Mouse (Mus musculus): ENCODE results near the gene Thra. TPM values are rescaled to one million over a fixed set of nuclear protein-coding genes. Genes with fewer than 3 reads are reported as not detected.

The Thra gene
- polyA plus RNA-seq, 1 experiment from 2014 or later: 41.5 TPM

GRCm38 (mm10) chr11:98788550-98789218 lies 48.2 kb downstream of the Thra start:
- peak overlapping the region; percentile 67; the same call in 1 of the 2 replicates for H3K9ac ChIP-seq (ENCODE audit: low read depth, low read length)
- peak overlapping the region; percentile 76 for H3K27ac ChIP-seq (ENCODE audit: low read length)
- ATAC-seq: peak; percentile 76
- H3K4me1 ChIP-seq (ENCODE audit: control insufficient read depth, insufficient read depth, low read length): peaks cover 33% of the 10 kb centered on the region
- H3K9me3 ChIP-seq (ENCODE audit: control insufficient read depth, low read length): no peaks in the 10 kb centered on the region
- WGBS: 11% methylated on average over 18 of the region's 18 CpGs
- no peaks in the 10 kb centered on the region for H3K27me3 ChIP-seq (replicated peaks; ENCODE audit: control insufficient read depth, insufficient read depth, low read length)
- H3K36me3 ChIP-seq (ENCODE audit: control insufficient read depth, insufficient read depth, low read length): no peaks in the 10 kb centered on the region
- peak overlapping the region; percentile 86 for H3K4me2 ChIP-seq (ENCODE audit: low read depth, low read length)
- peak overlapping the region; percentile 56 for H3K4me3 ChIP-seq (ENCODE audit: low read length)

GRCm38 (mm10) chr11:98789219-98789807 lies 48.9 kb downstream of the Thra start:
- Histone ChIP-seq H3K4me3 (ENCODE audit: low read length) (peak overlapping the region; percentile 56), H3K9ac (ENCODE audit: low read depth, low read length) (peak overlapping the region; percentile 67), H3K27me3 (replicated peaks; ENCODE audit: control insufficient read depth, insufficient read depth, low read length) (no peaks in the 10 kb centered on the region), H3K4me1 (ENCODE audit: control insufficient read depth, insufficient read depth, low read length) (peaks cover 31% of the 10 kb centered on the region), H3K9me3 (ENCODE audit: control insufficient read depth, low read length) (no peaks in the 10 kb centered on the region), H3K36me3 (ENCODE audit: control insufficient read depth, insufficient read depth, low read length) (no peaks in the 10 kb centered on the region), H3K4me2 (ENCODE audit: low read depth, low read length) (peak overlapping the region; percentile 86), H3K27ac (ENCODE audit: low read length) (peak overlapping the region; percentile 76)
- WGBS: under 1% methylated on average over 25 of the region's 25 CpGs
- 0 out of 2 replicates have a peak, but pooled peaks have one; percentile 16 for ATAC-seq

DNA sequence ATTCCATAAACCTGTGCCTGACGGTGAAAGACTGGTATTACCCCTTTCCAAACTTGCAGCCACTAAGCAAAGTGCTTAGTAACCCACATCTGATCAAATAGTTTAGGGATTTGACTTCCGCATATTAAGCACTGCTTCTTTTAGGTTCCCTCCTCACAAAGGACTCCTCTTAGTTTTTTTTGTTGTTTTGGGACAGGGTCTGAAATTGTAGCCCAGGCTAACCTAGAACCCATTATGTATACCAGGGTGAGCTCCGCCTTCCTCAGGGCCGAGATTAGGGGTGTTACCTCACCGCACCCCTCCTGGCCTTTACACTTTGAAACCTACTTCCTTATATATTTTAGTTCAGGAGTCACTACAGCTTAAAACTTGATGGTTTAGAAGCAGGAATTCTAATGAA lies 49.4 kb downstream of the Thra start:
- H3K36me3 ChIP-seq (ENCODE audit: control insufficient read depth, insufficient read depth, low read length): no peaks in the 10 kb centered on the region
- 32% methylated on average over 5 of the region's 5 CpGs for WGBS
- H3K27me3 ChIP-seq (replicated peaks; ENCODE audit: control insufficient read depth, insufficient read depth, low read length): no peaks in the 10 kb centered on the region
- peaks cover 31% of the 10 kb centered on the region for H3K4me1 ChIP-seq (ENCODE audit: control insufficient read depth, insufficient read depth, low read length)
- peak overlapping the region; percentile 86 for H3K4me2 ChIP-seq (ENCODE audit: low read depth, low read length)
- peak overlapping the region; percentile 67 for H3K9ac ChIP-seq (ENCODE audit: low read depth, low read length)
- H3K9me3 ChIP-seq (ENCODE audit: control insufficient read depth, low read length): no peaks in the 10 kb centered on the region
- no peak for ATAC-seq
- peak overlapping the region; percentile 56 for H3K4me3 ChIP-seq (ENCODE audit: low read length)
- H3K27ac ChIP-seq (ENCODE audit: low read length): 0 out of 2 replicates have a peak overlapping the region, but pooled peaks have one; percentile 6

DNA sequence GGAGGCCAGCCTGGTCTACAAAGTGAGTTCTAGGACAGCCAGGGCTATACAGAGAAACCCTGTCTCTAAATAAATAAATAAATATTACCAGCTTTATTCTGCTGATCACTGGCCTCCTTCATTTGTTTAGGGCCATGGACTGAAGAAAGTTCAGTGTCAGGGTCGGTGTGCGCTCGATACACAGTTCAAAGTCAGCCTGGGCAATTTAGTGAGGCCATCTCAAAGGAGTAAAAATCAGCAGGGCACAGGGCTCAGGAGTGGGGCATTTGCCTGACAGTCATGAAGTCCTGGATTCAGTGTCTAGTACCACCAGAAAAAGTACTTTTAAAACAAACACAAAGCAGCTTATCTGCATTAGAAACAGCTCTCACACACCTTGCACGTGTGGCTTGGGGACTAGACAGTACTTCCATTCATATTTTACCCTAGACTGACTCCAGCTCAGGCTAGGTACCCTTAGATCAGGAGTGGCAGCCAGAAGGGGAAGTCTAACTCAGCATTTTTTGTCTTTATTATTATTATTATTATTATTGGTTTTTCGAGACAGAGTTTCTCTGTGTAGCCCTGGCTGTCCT lies 50.3 kb downstream of the Thra start:
- H3K36me3 ChIP-seq (ENCODE audit: control insufficient read depth, insufficient read depth, low read length): no peaks in the 10 kb centered on the region
- H3K9ac ChIP-seq (ENCODE audit: low read depth, low read length): no peak overlapping the region
- H3K4me3 ChIP-seq (ENCODE audit: low read length): no peak overlapping the region
- no peaks in the 10 kb centered on the region for H3K9me3 ChIP-seq (ENCODE audit: control insufficient read depth, low read length)
- H3K4me1 ChIP-seq (ENCODE audit: control insufficient read depth, insufficient read depth, low read length): peaks cover 25% of the 10 kb centered on the region
- no peak for ATAC-seq
- 75% methylated on average over 5 of the region's 5 CpGs for WGBS
- H3K4me2 ChIP-seq (ENCODE audit: low read depth, low read length): no peak overlapping the region
- H3K27ac ChIP-seq (ENCODE audit: low read length): 0 out of 2 replicates have a peak overlapping the region, but pooled peaks have one; percentile 10
- no peaks in the 10 kb centered on the region for H3K27me3 ChIP-seq (replicated peaks; ENCODE audit: control insufficient read depth, insufficient read depth, low read length)

- no peaks in the 10 kb centered on the region for H3K9me3 ChIP-seq (ENCODE audit: control insufficient read depth, low read length)
- no peaks in the 10 kb centered on the region for H3K36me3 ChIP-seq (ENCODE audit: control insufficient read depth, insufficient read depth, low read length)
- H3K27me3 ChIP-seq (replicated peaks; ENCODE audit: control insufficient read depth, insufficient read depth, low read length): no peaks in the 10 kb centered on the region
- H3K4me3 ChIP-seq (ENCODE audit: low read length): no peak overlapping the region
- H3K4me1 ChIP-seq (ENCODE audit: control insufficient read depth, insufficient read depth, low read length): peaks cover 18% of the 10 kb centered on the region
- no peak overlapping the region for H3K4me2 ChIP-seq (ENCODE audit: low read depth, low read length)
- 69% methylated on average over 1 of the region's 1 CpGs for WGBS
- no peak overlapping the region for H3K27ac ChIP-seq (ENCODE audit: low read length)
- no peak for ATAC-seq
- H3K9ac ChIP-seq (ENCODE audit: low read depth, low read length): no peak overlapping the region
These were observed 51.0 kb downstream of the Thra start for GRCm38 (mm10) chr11:98791448-98791847.

DNA sequence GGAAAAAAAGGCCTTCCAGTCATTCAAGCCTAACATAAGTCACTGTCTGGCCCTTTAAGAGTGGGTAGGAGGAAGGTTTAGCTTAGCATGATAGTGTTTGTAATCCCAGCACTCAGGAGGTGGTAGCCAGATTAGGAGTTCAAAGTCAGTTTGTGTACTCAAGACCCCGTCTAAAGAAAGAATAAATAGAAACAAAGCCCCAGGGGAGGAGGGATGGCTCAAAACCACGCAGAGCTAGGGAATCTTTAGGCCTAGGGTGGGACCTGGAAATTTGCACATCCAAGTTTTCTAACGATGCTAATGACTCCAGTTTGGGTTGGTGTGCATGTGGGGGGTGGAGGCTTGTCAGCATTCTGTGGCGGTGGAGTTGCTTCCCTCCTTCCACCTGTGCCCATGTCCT lies 51.6 kb downstream of the Thra start:
- H3K9me3 ChIP-seq (ENCODE audit: control insufficient read depth, low read length): no peaks in the 10 kb centered on the region
- peaks cover 14% of the 10 kb centered on the region for H3K4me1 ChIP-seq (ENCODE audit: control insufficient read depth, insufficient read depth, low read length)
- no peak for ATAC-seq
- WGBS: 15% methylated on average over 4 of the region's 4 CpGs
- no peaks in the 10 kb centered on the region for H3K36me3 ChIP-seq (ENCODE audit: control insufficient read depth, insufficient read depth, low read length)
- no peaks in the 10 kb centered on the region for H3K27me3 ChIP-seq (replicated peaks; ENCODE audit: control insufficient read depth, insufficient read depth, low read length)
- H3K4me2 ChIP-seq (ENCODE audit: low read depth, low read length): no peak overlapping the region
- no peak overlapping the region for H3K27ac ChIP-seq (ENCODE audit: low read length)
- H3K4me3 ChIP-seq (ENCODE audit: low read length): no peak overlapping the region
- no peak overlapping the region for H3K9ac ChIP-seq (ENCODE audit: low read depth, low read length)

GRCm38 (mm10) chr11:98794469-98795014 lies 54.1 kb downstream of the Thra start:
- Histone ChIP-seq H3K27me3 (replicated peaks; ENCODE audit: control insufficient read depth, insufficient read depth, low read length) (no peaks in the 10 kb centered on the region), H3K36me3 (ENCODE audit: control insufficient read depth, insufficient read depth, low read length) (no peaks in the 10 kb centered on the region; the same call in 1 of the 2 replicates), H3K4me2 (ENCODE audit: low read depth, low read length) (peak overlapping the region; percentile 87), H3K4me3 (ENCODE audit: low read length) (peak overlapping the region; percentile 100), H3K27ac (ENCODE audit: low read length) (peak overlapping the region; percentile 97), H3K9ac (ENCODE audit: low read depth, low read length) (peak overlapping the region; percentile 99), H3K4me1 (ENCODE audit: control insufficient read depth, insufficient read depth, low read length) (peaks cover 26% of the 10 kb centered on the region), H3K9me3 (ENCODE audit: control insufficient read depth, low read length) (no peaks in the 10 kb centered on the region)
- ATAC-seq: peak; percentile 67
- 0% methylated on average over 29 of the region's 30 CpGs for WGBS

GRCm38 (mm10) chr11:98795015-98795713 lies 54.7 kb downstream of the Thra start, which contains the start of gene Msl1:
Msl1 (plus strand) TSS chr11:98795516.
- peak within 1 kb of the TSS; percentile 100 for H3K4me3 ChIP-seq (ENCODE audit: low read length)
- ATAC-seq: peak; percentile 71
- peak within 1 kb of the TSS; percentile 99 for H3K9ac ChIP-seq (ENCODE audit: low read depth, low read length)
- no peaks in the 10 kb centered on the region for H3K9me3 ChIP-seq (ENCODE audit: control insufficient read depth, low read length)
- H3K27me3 ChIP-seq (replicated peaks; ENCODE audit: control insufficient read depth, insufficient read depth, low read length): no peaks in the 10 kb centered on the region
- peaks cover 23% of the 10 kb centered on the region for H3K4me1 ChIP-seq (ENCODE audit: control insufficient read depth, insufficient read depth, low read length)
- H3K27ac ChIP-seq (ENCODE audit: low read length): peak within 1 kb of the TSS; percentile 97
- H3K4me2 ChIP-seq (ENCODE audit: low read depth, low read length): peak within 1 kb of the TSS; percentile 87
- WGBS: under 1% methylated on average over 51 of the region's 89 CpGs
- H3K36me3 ChIP-seq (ENCODE audit: control insufficient read depth, insufficient read depth, low read length): peaks cover 2% of the 10 kb centered on the region

Data from intestine, embryonic 16.5 days (tissue).